Mouse (Mus musculus): ENCODE measurements around the gene Fbxw5. TPM values are rescaled to one million over a fixed set of nuclear protein-coding genes. Genes with fewer than 3 reads are reported as not detected.

Gene Fbxw5
- polyA plus RNA-seq, 1 experiment from 2014 or later = 88.3 TPM

GRCm38 (mm10) chr2:25460551-25461309, 39.8 kb upstream of the Fbxw5 start, which contains the start of gene Paxx:
Paxx (minus strand) TSS chr2:25461094.
- Histone ChIP-seq H3K9me3 (ENCODE audit: control insufficient read depth, low read length) (no peaks in the 10 kb centered on the region), H3K9ac (ENCODE audit: low read length) (peak within 1 kb of the TSS; percentile 56), H3K27ac (ENCODE audit: low read depth, low read length) (peak within 1 kb of the TSS; percentile 68; the same call in 1 of the 2 replicates), H3K27me3 (ENCODE audit: control insufficient read depth, insufficient read depth, low read length) (no peaks in the 10 kb centered on the region), H3K4me1 (ENCODE audit: control insufficient read depth, insufficient read depth, low read length) (peaks cover 5% of the 10 kb centered on the region), H3K4me3 (ENCODE audit: low read depth, low read length) (peak within 1 kb of the TSS; percentile 73), H3K4me2 (ENCODE audit: low read depth) (peak within 1 kb of the TSS; percentile 67), H3K36me3 (ENCODE audit: control insufficient read depth, insufficient read depth, low read length) (no peaks in the 10 kb centered on the region; the same call in 1 of the 2 replicates)
- DNase-seq (ENCODE audit: low spot score) (peak; percentile 90), ATAC-seq (ENCODE audit: insufficient read depth, low FRiP score, low TSS enrichment) (peak; percentile 87)
- 1% methylated on average over 48 of the region's 48 CpGs for WGBS

GRCm38 (mm10) chr2:25461407-25461806, 39.1 kb upstream of the Fbxw5 start:
- ATAC-seq (ENCODE audit: insufficient read depth, low FRiP score, low TSS enrichment) (no peak), DNase-seq (ENCODE audit: low spot score) (no peak)
- H3K4me2 ChIP-seq (ENCODE audit: low read depth) = peak overlapping the region; percentile 67
- H3K9me3 ChIP-seq (ENCODE audit: control insufficient read depth, low read length) = no peaks in the 10 kb centered on the region
- H3K36me3 ChIP-seq (ENCODE audit: control insufficient read depth, insufficient read depth, low read length) = no peaks in the 10 kb centered on the region; the same call in 1 of the 2 replicates
- H3K4me3 ChIP-seq (ENCODE audit: low read depth, low read length) = peak overlapping the region; percentile 73
- no peak overlapping the region; the same call in 1 of the 2 replicates for H3K27ac ChIP-seq (ENCODE audit: low read depth, low read length)
- peaks cover 5% of the 10 kb centered on the region for H3K4me1 ChIP-seq (ENCODE audit: control insufficient read depth, insufficient read depth, low read length)
- no peaks in the 10 kb centered on the region for H3K27me3 ChIP-seq (ENCODE audit: control insufficient read depth, insufficient read depth, low read length)
- WGBS = 30% methylated on average over 3 of the region's 3 CpGs
- H3K9ac ChIP-seq (ENCODE audit: low read length) = peak overlapping the region; percentile 56

- DNase-seq (ENCODE audit: low spot score) = no peak
- Histone ChIP-seq H3K4me3 (ENCODE audit: low read depth, low read length) (no peak overlapping the region), H3K4me2 (ENCODE audit: low read depth) (no peak overlapping the region), H3K27me3 (ENCODE audit: control insufficient read depth, insufficient read depth, low read length) (no peaks in the 10 kb centered on the region), H3K9ac (ENCODE audit: low read length) (no peak overlapping the region), H3K27ac (ENCODE audit: low read depth, low read length) (no peak overlapping the region), H3K9me3 (ENCODE audit: control insufficient read depth, low read length) (no peaks in the 10 kb centered on the region), H3K36me3 (ENCODE audit: control insufficient read depth, insufficient read depth, low read length) (no peaks in the 10 kb centered on the region; the same call in 1 of the 2 replicates), H3K4me1 (ENCODE audit: control insufficient read depth, insufficient read depth, low read length) (peaks cover 5% of the 10 kb centered on the region)
- 83% methylated on average over 3 of the region's 3 CpGs for WGBS
- ATAC-seq (ENCODE audit: insufficient read depth, low FRiP score, low TSS enrichment) = no peak
Observed at GRCm38 (mm10) chr2:25463630-25464029, 36.9 kb upstream of the Fbxw5 start.

DNA sequence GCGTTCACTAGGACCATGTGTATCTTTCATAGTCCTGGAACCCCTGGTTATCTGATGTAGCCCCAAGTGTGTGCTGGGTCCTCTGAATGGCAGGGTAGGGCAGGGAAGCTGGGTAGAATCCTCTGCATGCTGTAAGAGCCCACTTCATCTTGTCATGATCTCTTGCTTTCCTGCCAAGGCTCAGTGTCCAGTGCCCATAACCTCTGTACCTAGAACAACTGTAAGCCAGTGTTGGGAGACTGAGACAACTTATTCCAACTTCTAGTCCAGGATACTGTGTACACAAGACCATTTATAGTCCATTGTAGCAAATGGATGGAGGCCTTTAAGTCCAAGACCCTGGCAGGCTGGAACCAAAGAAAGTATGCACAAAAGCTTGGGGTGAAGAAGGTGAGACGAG, 35.3 kb upstream of the Fbxw5 start:
- Histone ChIP-seq H3K4me3 (ENCODE audit: low read depth, low read length) (no peak overlapping the region), H3K4me2 (ENCODE audit: low read depth) (no peak overlapping the region), H3K27ac (ENCODE audit: low read depth, low read length) (no peak overlapping the region), H3K4me1 (ENCODE audit: control insufficient read depth, insufficient read depth, low read length) (peaks cover 5% of the 10 kb centered on the region), H3K27me3 (ENCODE audit: control insufficient read depth, insufficient read depth, low read length) (no peaks in the 10 kb centered on the region), H3K9ac (ENCODE audit: low read length) (no peak overlapping the region), H3K9me3 (ENCODE audit: control insufficient read depth, low read length) (no peaks in the 10 kb centered on the region), H3K36me3 (ENCODE audit: control insufficient read depth, insufficient read depth, low read length) (no peaks in the 10 kb centered on the region; the same call in 1 of the 2 replicates)
- no peak for ATAC-seq (ENCODE audit: insufficient read depth, low FRiP score, low TSS enrichment)
- WGBS = 79% methylated on average over 2 of the region's 2 CpGs
- DNase-seq (ENCODE audit: low spot score) = no peak

DNA sequence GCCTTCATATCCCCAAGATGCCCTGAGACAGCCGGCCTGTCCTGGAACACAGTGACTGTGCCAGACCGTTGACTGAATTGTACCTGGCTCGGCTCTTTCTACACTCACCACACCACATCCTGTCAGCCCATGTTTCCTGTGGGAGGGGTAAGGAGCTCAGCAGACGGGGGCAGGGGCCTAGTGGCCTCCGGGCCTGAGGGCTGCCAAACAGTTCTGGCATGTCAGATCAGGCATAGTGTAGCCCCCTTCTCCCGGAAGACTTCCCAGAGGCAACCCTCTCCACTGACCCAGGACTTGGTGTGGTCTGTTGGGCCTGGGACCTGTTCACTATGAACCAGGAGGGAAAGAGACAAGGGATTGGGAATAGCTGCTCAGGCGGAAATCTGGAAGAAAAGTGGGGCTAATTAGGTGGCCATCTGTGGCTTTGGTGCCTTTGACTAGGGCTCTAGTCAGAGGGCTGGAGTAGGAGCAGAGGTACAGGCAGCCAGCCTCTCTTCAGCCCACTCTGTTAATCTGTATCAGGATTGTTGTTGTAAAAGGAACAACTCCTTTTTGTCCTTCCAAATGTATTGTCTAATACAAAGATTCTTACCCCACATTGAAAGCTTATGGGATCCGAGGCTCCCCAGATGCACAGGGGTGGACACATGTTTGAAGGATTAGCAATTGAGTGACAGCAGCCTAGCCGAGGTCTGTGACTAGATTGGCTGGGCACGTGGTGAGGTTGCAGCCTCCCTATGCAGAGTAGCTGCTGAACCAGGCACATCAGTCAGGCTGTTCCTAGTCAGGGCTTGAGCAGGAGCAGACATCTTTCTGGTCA, 34.5 kb upstream of the Fbxw5 start:
- H3K4me2 ChIP-seq (ENCODE audit: low read depth) = no peak overlapping the region
- no peaks in the 10 kb centered on the region for H3K9me3 ChIP-seq (ENCODE audit: control insufficient read depth, low read length)
- H3K27me3 ChIP-seq (ENCODE audit: control insufficient read depth, insufficient read depth, low read length) = no peaks in the 10 kb centered on the region
- ATAC-seq (ENCODE audit: insufficient read depth, low FRiP score, low TSS enrichment) (no peak), DNase-seq (ENCODE audit: low spot score) (no peak)
- WGBS = 50% methylated on average over 10 of the region's 10 CpGs
- no peak overlapping the region for H3K27ac ChIP-seq (ENCODE audit: low read depth, low read length)
- H3K4me3 ChIP-seq (ENCODE audit: low read depth, low read length) = no peak overlapping the region
- peaks cover 5% of the 10 kb centered on the region for H3K4me1 ChIP-seq (ENCODE audit: control insufficient read depth, insufficient read depth, low read length)
- no peak overlapping the region for H3K9ac ChIP-seq (ENCODE audit: low read length)
- H3K36me3 ChIP-seq (ENCODE audit: control insufficient read depth, insufficient read depth, low read length) = no peaks in the 10 kb centered on the region; the same call in 1 of the 2 replicates

GRCm38 (mm10) chr2:25467606-25468303, 32.8 kb upstream of the Fbxw5 start:
- Histone ChIP-seq H3K9me3 (ENCODE audit: control insufficient read depth, low read length) (no peaks in the 10 kb centered on the region), H3K36me3 (ENCODE audit: control insufficient read depth, insufficient read depth, low read length) (no peaks in the 10 kb centered on the region; the same call in 1 of the 2 replicates), H3K4me1 (ENCODE audit: control insufficient read depth, insufficient read depth, low read length) (no peaks in the 10 kb centered on the region), H3K9ac (ENCODE audit: low read length) (no peak overlapping the region), H3K4me2 (ENCODE audit: low read depth) (no peak overlapping the region), H3K27me3 (ENCODE audit: control insufficient read depth, insufficient read depth, low read length) (no peaks in the 10 kb centered on the region), H3K27ac (ENCODE audit: low read depth, low read length) (no peak overlapping the region), H3K4me3 (ENCODE audit: low read depth, low read length) (no peak overlapping the region)
- DNase-seq (ENCODE audit: low spot score) (no peak), ATAC-seq (ENCODE audit: insufficient read depth, low FRiP score, low TSS enrichment) (no peak)
- WGBS = 85% methylated on average over 14 of the region's 14 CpGs

DNA sequence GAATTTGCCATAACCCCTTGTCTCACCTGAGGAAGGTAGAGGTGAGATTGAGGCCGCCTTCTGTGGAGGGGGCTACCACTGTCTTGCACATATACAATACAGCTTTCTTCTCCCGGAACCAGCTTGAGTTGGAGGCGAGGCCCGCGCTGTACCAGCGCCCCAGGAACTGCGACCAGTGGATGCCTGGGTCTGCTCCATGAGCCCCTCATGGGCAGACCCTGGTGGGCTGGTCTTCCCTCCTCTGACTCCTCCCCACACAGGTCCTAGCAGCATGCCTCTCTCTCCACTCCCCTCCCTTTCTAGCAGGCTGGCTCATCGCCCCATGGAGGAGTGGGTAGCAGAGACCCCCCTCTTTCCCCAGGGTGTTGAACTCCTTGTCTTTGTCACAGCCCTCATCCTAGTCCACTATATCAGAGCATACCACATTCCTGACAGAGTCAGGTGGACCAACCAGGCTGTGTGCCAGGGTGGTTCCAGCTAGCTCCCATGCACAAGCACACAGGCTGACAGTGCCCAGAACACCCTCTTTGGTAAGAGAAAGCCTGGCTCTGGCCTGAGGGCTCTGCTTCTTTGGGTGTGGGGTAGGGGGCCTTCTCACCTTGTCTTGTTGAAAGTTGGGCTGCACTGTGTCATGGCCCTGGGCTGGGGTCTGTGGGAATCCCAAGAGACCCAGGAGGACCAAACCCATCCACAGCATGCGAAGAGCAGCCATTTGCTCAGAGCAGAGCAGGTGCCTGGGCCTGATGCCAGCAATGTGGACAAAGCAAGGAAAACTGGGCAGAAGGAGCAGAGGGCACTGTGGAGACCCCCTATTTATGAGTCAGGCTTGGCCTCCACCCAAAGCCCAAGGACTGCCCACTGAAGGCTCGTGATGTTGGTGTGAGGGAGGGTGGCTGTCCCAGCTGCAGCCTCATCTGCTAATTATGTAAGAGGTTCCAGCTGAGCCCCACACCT, 31.3 kb upstream of the Fbxw5 start:
- ATAC-seq (ENCODE audit: insufficient read depth, low FRiP score, low TSS enrichment) (no peak), DNase-seq (ENCODE audit: low spot score) (no peak)
- no peaks in the 10 kb centered on the region for H3K4me1 ChIP-seq (ENCODE audit: control insufficient read depth, insufficient read depth, low read length)
- H3K27me3 ChIP-seq (ENCODE audit: control insufficient read depth, insufficient read depth, low read length) = no peaks in the 10 kb centered on the region
- H3K4me2 ChIP-seq (ENCODE audit: low read depth) = no peak overlapping the region
- no peak overlapping the region for H3K4me3 ChIP-seq (ENCODE audit: low read depth, low read length)
- WGBS = 85% methylated on average over 10 of the region's 10 CpGs
- no peaks in the 10 kb centered on the region; the same call in 1 of the 2 replicates for H3K36me3 ChIP-seq (ENCODE audit: control insufficient read depth, insufficient read depth, low read length)
- H3K27ac ChIP-seq (ENCODE audit: low read depth, low read length) = no peak overlapping the region
- no peak overlapping the region for H3K9ac ChIP-seq (ENCODE audit: low read length)
- H3K9me3 ChIP-seq (ENCODE audit: control insufficient read depth, low read length) = no peaks in the 10 kb centered on the region

Measured in neural tube, embryonic 11.5 days (tissue).